In the genomic region with DNA sequence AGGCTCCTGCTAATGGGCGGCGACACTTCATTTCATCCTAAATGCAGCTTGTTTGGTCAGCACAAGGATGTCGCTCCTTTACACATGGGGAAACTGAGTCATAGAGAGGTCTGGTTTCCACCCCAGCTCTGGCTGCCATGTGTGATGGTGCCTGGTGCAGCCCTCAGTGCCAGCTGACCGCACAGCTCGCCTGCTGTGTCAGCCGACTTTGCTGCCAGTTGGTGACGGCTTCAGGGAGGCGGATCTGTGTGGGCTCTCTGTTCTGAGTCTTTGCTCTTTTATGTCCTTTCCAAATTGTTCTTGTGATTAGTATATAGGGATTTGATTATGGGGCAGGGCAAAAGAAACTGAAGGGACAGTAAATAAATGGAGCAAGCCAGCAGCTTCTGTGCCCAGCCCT, we compare ENCODE assay signal across 12 mouse cellular contexts. TPM values are rescaled to one million over a fixed set of nuclear protein-coding genes. Genes with fewer than 3 reads are reported as not detected.
A peak's percentile ranks its signal among the peaks of the same experiment; 100 is the strongest.
DNase-seq lines count a peak whose midpoint lies in the region; ATAC-seq and TF ChIP-seq lines count a peak whose summit lies in the region.
"Had no signal": no experiment of that assay in that cellular context is flagged by ENCODE, and none has a peak within 500 bp of the region (broad histone marks: within the 10 kb centered on the region; RNA-seq: fewer than 3 reads in every experiment).

No protein-coding gene starts in this region.

- TF ChIP-seq POLR2A in brain, embryonic 14.5 days (IDR thresholded peaks at IDR 0.05; ENCODE audit: borderline replicate concordance, extremely low read depth, insufficient read depth, insufficient read length, poor library complexity, severe bottlenecking), result no peak

- peak; percentile 90 for DNase-seq in heart, adult 11 months
- DNase-seq in heart, adult 8-10 months (ENCODE audit: low spot score), result no peak
- peak; percentile 6 for DNase-seq in brain, embryonic 14.5 days (ENCODE audit: low read depth)
- peak; percentile 68 for DNase-seq in layer of hippocampus, adult 11-12 months (ENCODE audit: low spot score)
- no peak for DNase-seq in urinary bladder, adult 2 months (ENCODE audit: low spot score)
- DNase-seq in adrenal gland, postnatal 10 days, result no peak
- DNase-seq: kidney, adult 11 months; kidney, postnatal 10 days; liver had no signal

- ATAC-seq in megakaryocyte, adult 5-6 weeks (ENCODE audit: poor library complexity, severe bottlenecking), result peak; percentile 25; the same call in 1 of the 2 replicates
- ATAC-seq: activated CD4-positive, CD25-positive, alpha-beta regulatory T cell, adult 4 months; forebrain, embryonic 16.5 days had no signal

- no peak for TF ChIP-seq CTCF in brain, embryonic 14.5 days (IDR thresholded peaks at IDR 0.05; ENCODE audit: borderline replicate concordance, extremely low read depth, insufficient read depth, insufficient read length)

RNA-seq across cellular contexts. Expression of a gene that starts 37.3 kb away (rescaled TPM):
- total RNA-seq in heart, adult 8-10 months (2022), result 1,000 to 10,000 TPM in 2 of 4 experiments, 100 to 1,000 TPM in 2; 953 to 1,046 (median 1,014) TPM
- polyA plus RNA-seq in brain, embryonic 14.5 days (2012; rRNA removed), result 1,437 and 1,564 TPM in 2 replicates
- 1,953 and 2,112 TPM in 2 replicates for total RNA-seq in megakaryocyte, adult 5-6 weeks (2015)
- total RNA-seq in megakaryocyte, adult 5-6 weeks (2017), result 2,159 and 2,431 TPM in 2 replicates
- polyA plus RNA-seq in urinary bladder, adult 2 months (2012; rRNA removed), result 2,204 and 2,273 TPM in 2 replicates
- total RNA-seq in adrenal gland, postnatal 10 days (2021), result 1,000 to 10,000 TPM; 1,406 to 1,408 TPM

Comparison
In these comparisons a context has a peak if more than half of its experiments do, and no peak if none do; other contexts are left out.
1. DNase-seq: peak in heart, adult 11 months (single experiment), brain, embryonic 14.5 days (single experiment) and layer of hippocampus, adult 11-12 months (single experiment); none in heart, adult 8-10 months (single experiment), urinary bladder, adult 2 months (single experiment) and adrenal gland, postnatal 10 days (single experiment).